Mouse (Mus musculus) heart, postnatal 14 days (tissue): ENCODE data around the gene Acadsb. TPM values are rescaled to one million over a fixed set of nuclear protein-coding genes. Genes with fewer than 3 reads are reported as not detected.

Experiments used
- DNase-seq, 2 experiments: peaks; one replicate each; pipeline ENCODE4 v3.0.0; 2021 to 2022
- intact Hi-C: fragments of 180-260 bp; cut with DNase I; formaldehyde crosslinking; loops from one replicate; pipeline ENCODE4 v1.15.1; 2025
- total RNA-seq, 2 experiments: library from RNA; stranded (reverse); gene quantifications; 2 replicates each; pipeline ENCODE4 v1.2.3; 2021

Gene Acadsb
- total RNA-seq, 2 experiments from 2014 or later, result 95.4 to 100 TPM

- intact Hi-C loops, result no loop called here
- no peak for DNase-seq
Observed at GRCm38 (mm10) chr7:131437051-131437450, 26.6 kb downstream of the Acadsb start.

DNA sequence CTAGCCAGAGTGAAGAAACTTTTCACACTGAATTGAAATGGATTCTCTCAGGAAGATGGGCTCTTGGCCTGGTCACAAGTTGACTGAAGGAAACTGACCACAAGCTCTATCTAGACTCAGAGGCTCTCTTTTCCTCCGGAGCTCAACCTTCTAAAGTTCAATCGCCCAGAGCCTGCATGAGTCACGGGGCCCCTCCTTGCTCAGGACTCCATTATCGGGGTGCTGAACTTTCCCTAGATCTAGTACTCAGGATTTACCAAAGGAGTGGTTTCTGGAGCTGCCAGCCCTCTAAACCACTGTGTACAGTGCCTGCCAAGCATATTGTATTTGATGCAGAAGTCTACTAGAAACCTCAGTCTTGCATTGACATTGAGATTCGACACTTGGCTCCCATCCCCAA, 46.3 kb downstream of the Acadsb start:
- no peak for DNase-seq
- intact Hi-C loops, result no loop called here

GRCm38 (mm10) chr7:131465117-131465601, 54.8 kb downstream of the Acadsb start:
- intact Hi-C loops, result no loop called here
- no peak for DNase-seq

GRCm38 (mm10) chr7:131465735-131466134, 55.3 kb downstream of the Acadsb start:
- no peak for DNase-seq
- intact Hi-C loops, result no loop called here

GRCm38 (mm10) chr7:131467312-131467711, 56.9 kb downstream of the Acadsb start:
- DNase-seq, result no peak
- intact Hi-C loops, result no loop called here

- intact Hi-C loops, result no loop called here
Observed at GRCm38 (mm10) chr7:131469506-131469905, 59.1 kb downstream of the Acadsb start.

GRCm38 (mm10) chr7:131471551-131471950, 61.1 kb downstream of the Acadsb start:
- DNase-seq, result no peak
- intact Hi-C loops, result no loop called here

More at GRCm38 (mm10) chr7:131469506-131469905, 59.1 kb downstream of the Acadsb start:
- no peak for DNase-seq

DNA sequence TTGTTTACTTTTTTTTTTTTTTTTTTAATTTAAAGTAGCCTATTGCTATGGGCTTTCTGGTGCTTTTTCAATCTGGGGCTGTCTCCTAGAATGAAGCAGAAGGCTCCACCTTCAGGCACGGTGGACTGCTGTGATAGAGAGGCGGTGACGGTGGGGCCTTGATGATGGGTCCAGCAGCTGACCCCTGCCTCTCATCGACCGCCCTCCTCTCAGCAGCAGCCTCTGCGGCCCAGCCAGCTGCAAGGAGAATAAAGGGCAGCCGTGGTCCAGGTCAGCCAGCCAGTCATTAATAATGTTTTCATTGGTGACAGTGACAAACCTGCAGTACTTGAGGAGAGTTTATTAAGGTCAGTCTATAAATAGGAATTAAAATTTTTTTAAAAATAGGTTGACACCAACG, 66.7 kb downstream of the Acadsb start:
- no peak for DNase-seq

GRCm38 (mm10) chr7:131478403-131478802, 68.0 kb downstream of the Acadsb start:
- no peak for DNase-seq
- intact Hi-C loops, result no loop called here

More for the DNA sequence above, 66.7 kb downstream of the Acadsb start:
- intact Hi-C loops, result no loop called here

Other genes starting within 250 kb of the Acadsb start
- 10 to 100 TPM; 14.9 to 18.7 TPM for gene 5430419D17Rik, start 236.2 kb upstream of the Acadsb start, total RNA-seq
- gene Cuzd1, start 88.3 kb upstream of the Acadsb start, total RNA-seq, result under 1 TPM; 0.15 to 0.29 TPM
- not detected for gene Fam24b, start 81.1 kb upstream of the Acadsb start, total RNA-seq
- gene Fam24a, start 76.7 kb upstream of the Acadsb start, total RNA-seq, result not detected
- 10 to 100 TPM in 1 of 2 experiments, 1 to 10 TPM in 1; 9.2 to 12.8 TPM for gene 2310057M21Rik, start 47.8 kb upstream of the Acadsb start, total RNA-seq
- 10 to 100 TPM; 49.2 to 50.3 TPM for gene Pstk, start 39.5 kb upstream of the Acadsb start, total RNA-seq
- 10 to 100 TPM; 31.4 to 33.0 TPM for gene Ikzf5, start 80 bp upstream of the Acadsb start, total RNA-seq
- not detected for gene Hmx3, start 132.3 kb downstream of the Acadsb start, total RNA-seq
- gene Hmx2, start 138.2 kb downstream of the Acadsb start, total RNA-seq, result not detected
- gene Bub3, start 149.6 kb downstream of the Acadsb start, total RNA-seq, result 10 to 100 TPM; 34.2 to 34.7 TPM